ENCODE assay signal across 8 mouse cellular contexts in the genomic region with DNA sequence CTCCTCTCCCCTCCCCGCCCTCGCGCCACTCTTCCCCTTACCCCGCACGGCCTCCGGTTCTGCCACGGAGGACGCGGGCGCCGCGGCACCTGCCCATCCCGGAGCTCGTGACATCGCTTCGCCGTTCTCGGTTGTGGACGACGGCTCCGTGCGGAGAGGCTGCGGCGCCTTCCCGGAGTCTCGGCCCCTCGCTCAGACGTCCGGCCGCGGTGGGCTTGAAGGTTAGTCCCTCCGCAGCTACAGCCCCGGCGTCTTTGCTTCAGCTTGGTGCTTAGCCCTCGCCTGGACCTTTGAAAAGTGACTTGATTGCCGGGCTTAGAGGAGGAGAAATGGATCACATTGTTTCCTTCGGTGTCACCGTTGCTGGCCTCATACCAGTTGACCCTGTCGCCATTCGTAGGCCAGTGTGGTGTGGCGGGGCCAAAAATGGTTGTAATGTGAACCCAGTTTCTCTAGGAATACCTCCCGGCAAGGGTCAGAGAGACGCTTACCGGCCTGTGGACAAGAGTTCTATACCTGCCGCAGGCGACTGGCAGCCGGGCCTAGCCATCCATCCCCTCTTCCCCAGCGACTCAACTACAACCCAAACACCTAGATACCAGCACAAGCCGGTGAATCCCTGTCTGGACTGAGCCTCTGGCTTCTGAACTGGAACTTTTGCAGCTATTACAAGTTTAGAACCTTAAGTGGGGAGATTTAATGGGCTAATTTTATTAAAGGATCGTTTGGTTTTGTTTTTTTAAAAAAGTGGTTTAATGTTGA. TPM values are rescaled to one million over a fixed set of nuclear protein-coding genes. Genes with fewer than 3 reads are reported as not detected.
DNase-seq lines count a peak whose midpoint lies in the region; ATAC-seq and TF ChIP-seq lines count a peak whose summit lies in the region.

No protein-coding gene starts in this region.

- ATAC-seq in midbrain, embryonic 13.5 days = peak; percentile 46; the same call in 1 of the 2 replicates

- no peak for TF ChIP-seq POLR2A in cerebellum, adult 2 months (IDR thresholded peaks at IDR 0.05; ENCODE audit: borderline replicate concordance, insufficient read depth, low read length)

- H3K27ac ChIP-seq in cerebellum, adult 2 months (ENCODE audit: insufficient read depth, low read length) = peak overlapping the region; percentile 72
- H3K27ac ChIP-seq in midbrain, embryonic 13.5 days = peak overlapping the region; percentile 94

- H3K9ac ChIP-seq in midbrain, embryonic 13.5 days (replicated peaks) = peak overlapping the region; percentile 98

- H3K4me3 ChIP-seq in cerebellum, adult 2 months (replicated peaks; ENCODE audit: insufficient read depth, low read depth, low read length) = peak overlapping the region; percentile 79
- peak overlapping the region; percentile 94 for H3K4me3 ChIP-seq in midbrain, embryonic 13.5 days (replicated peaks)

- no peaks in the 10 kb centered on the region for H3K27me3 ChIP-seq in cerebellum, adult 2 months (ENCODE audit: control insufficient read depth, insufficient read depth, low read length)
- H3K27me3 ChIP-seq in midbrain, embryonic 13.5 days = no peaks in the 10 kb centered on the region

- peak overlapping the region; percentile 86 for H3K4me2 ChIP-seq in midbrain, embryonic 13.5 days (replicated peaks)

- peak; percentile 66 for DNase-seq in adrenal gland, adult 2 months
- DNase-seq in adrenal gland, postnatal 4 days (ENCODE audit: low spot score in 2 of 2) = no peak
- DNase-seq in 3T3-L1 (ENCODE audit: low read depth, low spot score) = peak; percentile 55
- DNase-seq in cerebellum, adult 2 months = peak in 1 of 2 experiments; percentile 39
- DNase-seq in heart, adult 9 months (ENCODE audit: low spot score in 2 of 2) = peak; percentile 25 to 34
- peak; percentile 24 to 69 for DNase-seq in kidney, postnatal 25 days
- peak; percentile 49 for DNase-seq in thymus, postnatal 4 days

- no peaks in the 10 kb centered on the region for H3K9me3 ChIP-seq in midbrain, embryonic 13.5 days

- peaks cover 55% of the 10 kb centered on the region for H3K36me3 ChIP-seq in midbrain, embryonic 13.5 days

- peaks cover 7% of the 10 kb centered on the region; the same call in 1 of the 2 replicates for H3K4me1 ChIP-seq in cerebellum, adult 2 months (ENCODE audit: control insufficient read depth, insufficient read depth, low read length)
- peaks cover 25% of the 10 kb centered on the region for H3K4me1 ChIP-seq in midbrain, embryonic 13.5 days (replicated peaks)

- WGBS in cerebellum, adult 2 months = under 1% methylated on average over 50 of the region's 50 CpGs
- under 1% methylated on average over 50 of the region's 50 CpGs for WGBS in midbrain, embryonic 13.5 days

- no peak for TF ChIP-seq CTCF in cerebellum, adult 2 months (IDR thresholded peaks at IDR 0.05; ENCODE audit: borderline replicate concordance, insufficient read depth, low read depth, low read length)

RNA-seq across cellular contexts. Expression of a gene that starts 1.0 kb away (rescaled TPM):
- total RNA-seq in adrenal gland, adult 2 months (2021) = 10 to 100 TPM; 28.1 to 37.4 TPM
- 124 and 134 TPM in 2 replicates for polyA plus RNA-seq in adrenal gland, adult 2 months (2012; rRNA removed)
- 100 to 1,000 TPM; 146 to 165 TPM for total RNA-seq in adrenal gland, postnatal 4 days (2021)
- 63.1 and 63.5 TPM in 2 replicates for polyA plus RNA-seq in cerebellum, adult 2 months (2012; rRNA removed)
- polyA plus RNA-seq in midbrain, embryonic 13.5 days (2015; fragmentation: Nextera tagmentation; extraction: Ambion mirVana) = 193 and 209 TPM in 2 replicates

RNA-seq across cellular contexts. Expression of a gene that starts 8.5 kb away (rescaled TPM):
- total RNA-seq in adrenal gland, adult 2 months (2021) = 10 to 100 TPM; 80.7 to 92.6 TPM
- 75.0 and 80.6 TPM in 2 replicates for polyA plus RNA-seq in adrenal gland, adult 2 months (2012; rRNA removed)
- 100 to 1,000 TPM; 118 to 136 TPM for total RNA-seq in adrenal gland, postnatal 4 days (2021)
- 32.2 and 35.4 TPM in 2 replicates for polyA plus RNA-seq in cerebellum, adult 2 months (2012; rRNA removed)
- polyA plus RNA-seq in midbrain, embryonic 13.5 days (2015; fragmentation: Nextera tagmentation; extraction: Ambion mirVana) = 72.3 and 72.9 TPM in 2 replicates

RNA-seq across cellular contexts. Expression of a gene that starts 9.7 kb away (rescaled TPM):
- 10 to 100 TPM; 28.2 to 36.1 TPM for total RNA-seq in adrenal gland, adult 2 months (2021)
- polyA plus RNA-seq in adrenal gland, adult 2 months (2012; rRNA removed) = 55.8 and 68.2 TPM in 2 replicates
- 10 to 100 TPM; 32.3 to 36.2 TPM for total RNA-seq in adrenal gland, postnatal 4 days (2021)
- polyA plus RNA-seq in cerebellum, adult 2 months (2012; rRNA removed) = 23.5 and 23.6 TPM in 2 replicates
- polyA plus RNA-seq in midbrain, embryonic 13.5 days (2015; fragmentation: Nextera tagmentation; extraction: Ambion mirVana) = 40.8 TPM in 2 replicates

RNA-seq across cellular contexts. Expression of a gene that starts 15.4 kb away (rescaled TPM):
- total RNA-seq in adrenal gland, adult 2 months (2021) = 10 to 100 TPM; 46.1 to 59.0 TPM
- polyA plus RNA-seq in adrenal gland, adult 2 months (2012; rRNA removed) = 100 and 106 TPM in 2 replicates
- 10 to 100 TPM; 28.9 to 31.8 TPM for total RNA-seq in adrenal gland, postnatal 4 days (2021)
- 112 and 113 TPM in 2 replicates for polyA plus RNA-seq in cerebellum, adult 2 months (2012; rRNA removed)
- 23.0 and 27.3 TPM in 2 replicates for polyA plus RNA-seq in midbrain, embryonic 13.5 days (2015; fragmentation: Nextera tagmentation; extraction: Ambion mirVana)

RNA-seq across cellular contexts. Expression of a gene that starts 26.0 kb away (rescaled TPM):
- 10 to 100 TPM; 57.9 to 58.4 TPM for total RNA-seq in adrenal gland, adult 2 months (2021)
- polyA plus RNA-seq in adrenal gland, adult 2 months (2012; rRNA removed) = 32.2 and 39.4 TPM in 2 replicates
- 10 to 100 TPM; 65.2 to 73.1 TPM for total RNA-seq in adrenal gland, postnatal 4 days (2021)
- polyA plus RNA-seq in cerebellum, adult 2 months (2012; rRNA removed) = 58.4 and 60.9 TPM in 2 replicates
- 41.2 and 41.6 TPM in 2 replicates for polyA plus RNA-seq in midbrain, embryonic 13.5 days (2015; fragmentation: Nextera tagmentation; extraction: Ambion mirVana)

Comparison
In these comparisons a context has a peak if more than half of its experiments do, and no peak if none do; other contexts are left out.
1. DNase-seq: peak in adrenal gland, adult 2 months (single experiment), 3T3-L1 (single experiment), heart, adult 9 months (2 of 2), kidney, postnatal 25 days (2 of 2) and thymus, postnatal 4 days (single experiment); none in adrenal gland, postnatal 4 days (0 of 2).